Mouse (Mus musculus): ENCODE data around the gene Ndufs2.

Gene Ndufs2

DNA sequence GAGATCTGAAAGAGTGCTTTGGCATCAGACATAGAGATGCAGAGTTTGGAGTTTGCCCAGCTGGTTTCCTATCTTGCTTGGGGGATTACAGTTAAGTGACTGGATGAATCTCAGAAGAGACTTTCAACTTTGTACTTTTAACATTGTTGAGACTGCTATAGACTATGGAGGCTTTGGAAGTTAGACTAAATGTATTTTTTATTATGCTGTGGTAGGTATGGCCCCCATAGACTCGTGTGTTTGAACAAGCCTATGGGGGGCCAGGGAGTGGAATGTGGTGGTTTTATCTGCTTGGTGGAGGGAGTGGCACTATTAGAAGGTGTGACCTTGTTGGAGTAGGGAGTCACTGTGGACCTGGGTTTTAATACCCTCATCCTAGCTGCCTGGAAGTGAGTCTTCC, 51.7 kb downstream of the Ndufs2 start:
- no peak for DNase-seq (ENCODE audit: low read depth, low spot score)

GRCm38 (mm10) chr1:171195887-171196397, 55.2 kb downstream of the Ndufs2 start, which contains the start of gene Pcp4l1:
Gene Pcp4l1 (minus strand): TSS chr1:171196268.
- peak; percentile 68 for DNase-seq (ENCODE audit: low read depth, low spot score)

DNA sequence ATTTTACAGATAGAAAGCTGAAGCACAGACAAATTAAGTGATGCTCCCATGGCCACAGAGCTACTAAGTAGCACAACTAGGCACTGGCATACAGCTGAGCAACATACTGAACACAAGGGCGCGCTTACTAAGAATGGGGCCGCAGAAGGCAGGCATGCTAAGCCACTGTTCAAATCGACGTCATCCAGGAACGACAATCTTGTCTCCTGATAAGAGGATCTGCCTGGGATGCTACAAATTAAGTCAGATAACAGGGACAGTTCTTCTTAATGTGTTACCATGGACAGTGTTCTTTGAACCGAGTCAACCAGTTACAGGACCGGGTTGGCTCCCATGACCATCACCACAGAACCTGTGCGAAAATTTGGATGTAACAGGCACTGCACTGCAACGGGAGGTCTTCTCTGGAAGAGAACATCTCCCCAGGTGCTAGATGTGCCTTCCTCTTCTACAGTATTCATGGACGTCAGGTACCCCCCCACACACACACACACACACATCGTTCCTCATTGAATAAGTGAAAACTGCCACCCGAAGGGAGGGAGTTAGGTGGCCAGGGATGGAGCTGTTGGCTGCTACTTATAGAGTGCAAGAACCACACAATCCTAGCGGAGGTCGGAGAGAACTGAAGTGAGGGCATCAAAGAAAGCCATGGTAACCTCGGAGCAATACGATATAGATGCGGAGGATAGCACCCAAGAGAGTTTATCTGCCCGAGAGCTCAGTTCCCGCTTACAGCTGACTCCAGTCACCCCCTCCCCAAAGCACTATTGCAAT, 56.0 kb downstream of the Ndufs2 start:
- DNase-seq (ENCODE audit: low read depth, low spot score) = no peak

DNA sequence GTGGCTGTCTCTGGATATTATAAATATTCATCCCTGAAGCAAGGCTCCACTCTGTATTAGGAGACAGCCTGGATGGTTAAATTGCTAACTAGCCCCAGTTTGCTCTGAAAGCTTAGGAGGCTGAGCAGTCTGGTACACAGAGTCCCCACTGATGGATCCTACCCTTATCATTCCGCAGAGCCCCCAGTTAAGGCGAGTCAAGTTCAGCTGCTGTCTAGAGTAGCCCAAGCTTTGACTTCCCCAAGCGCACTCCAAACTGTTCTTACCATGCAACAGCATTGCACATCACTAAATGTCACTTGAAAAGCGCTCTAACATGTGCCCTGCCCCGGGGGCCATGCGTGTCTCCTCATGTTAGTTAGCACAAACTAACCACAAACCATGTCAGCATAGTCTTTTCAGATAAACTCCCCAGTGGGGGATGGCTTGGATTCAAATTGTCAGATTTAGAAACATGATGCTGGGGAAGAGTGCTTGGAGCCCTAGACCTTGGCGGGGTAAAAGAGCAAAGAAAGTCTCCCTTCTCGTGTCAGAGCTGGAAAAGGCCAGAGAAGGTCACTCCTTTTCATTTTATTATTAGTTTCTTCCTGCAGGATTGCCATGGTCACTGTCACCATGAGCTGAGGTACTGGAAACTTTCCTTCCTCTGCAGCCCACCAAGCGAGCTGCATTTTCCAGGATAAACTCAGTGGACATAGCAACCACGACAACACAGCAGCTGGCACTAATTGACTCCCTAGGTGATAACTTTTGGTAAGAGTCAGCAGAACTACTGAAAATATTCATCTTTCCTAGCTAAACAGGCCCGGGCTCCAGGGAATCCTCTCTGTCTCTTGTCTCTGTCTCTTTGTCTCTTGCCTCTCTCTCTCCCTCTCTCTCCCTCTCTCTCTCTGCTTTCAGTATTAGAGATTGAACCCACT, 57.0 kb downstream of the Ndufs2 start:
- DNase-seq (ENCODE audit: low read depth, low spot score) = no peak

DNA sequence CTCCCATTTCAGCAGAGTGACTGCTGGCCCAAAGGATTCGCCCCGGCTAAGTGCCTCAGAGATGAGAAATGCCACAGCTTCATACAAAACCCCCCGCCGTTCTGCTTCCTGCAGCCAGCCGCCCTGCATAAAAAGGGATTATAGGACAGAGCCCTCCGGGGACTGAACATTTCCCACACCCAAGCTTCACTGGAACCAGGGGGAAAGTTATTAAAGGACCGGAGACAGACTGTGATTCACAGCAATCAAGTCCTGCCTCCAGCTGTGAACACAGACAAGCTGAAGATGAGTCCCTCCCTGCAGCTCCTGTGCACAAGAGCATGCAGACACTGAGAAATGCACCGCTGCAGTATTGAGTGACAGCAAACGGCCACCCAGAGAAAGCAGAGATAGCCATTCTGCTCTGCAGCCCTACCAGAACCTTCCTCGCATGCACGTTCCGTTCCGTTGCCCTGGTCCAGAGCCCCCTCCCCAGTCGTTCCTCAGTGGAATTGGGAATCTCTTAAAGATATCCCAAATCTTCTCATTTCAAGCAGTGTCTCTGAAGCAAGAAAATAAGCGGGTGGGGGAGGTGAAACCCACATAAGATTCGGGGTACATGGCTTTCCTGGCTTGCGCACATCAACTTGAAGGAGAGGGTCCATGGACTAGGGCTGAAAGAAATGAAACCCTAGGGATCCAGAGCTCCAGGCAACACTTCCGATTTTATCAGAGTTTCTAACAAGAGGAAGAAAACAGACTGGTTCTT, 57.9 kb downstream of the Ndufs2 start:
- no peak for DNase-seq (ENCODE audit: low read depth, low spot score)

DNA sequence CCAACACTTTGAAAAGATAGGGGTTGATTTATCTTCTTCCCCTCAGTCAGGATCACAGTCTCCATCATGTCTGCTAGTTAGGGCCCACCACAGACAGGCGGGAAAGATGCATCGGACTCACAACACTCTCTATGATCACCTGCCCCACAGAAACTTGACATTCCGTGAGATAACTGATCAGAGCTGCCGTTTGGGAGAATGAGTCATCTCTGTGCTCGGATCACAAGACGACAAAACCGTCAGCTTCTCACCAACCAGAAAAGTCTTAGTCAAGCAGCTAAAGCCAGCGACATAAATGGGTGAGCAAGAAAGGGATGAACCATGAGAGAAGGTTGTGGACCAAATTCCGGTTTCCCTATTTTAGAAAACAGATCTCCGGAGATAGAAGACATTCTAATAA, 58.9 kb downstream of the Ndufs2 start:
- no peak for DNase-seq (ENCODE audit: low read depth, low spot score)

GRCm38 (mm10) chr1:171190832-171191231, 60.4 kb downstream of the Ndufs2 start:
- DNase-seq (ENCODE audit: low read depth, low spot score) = no peak

DNA sequence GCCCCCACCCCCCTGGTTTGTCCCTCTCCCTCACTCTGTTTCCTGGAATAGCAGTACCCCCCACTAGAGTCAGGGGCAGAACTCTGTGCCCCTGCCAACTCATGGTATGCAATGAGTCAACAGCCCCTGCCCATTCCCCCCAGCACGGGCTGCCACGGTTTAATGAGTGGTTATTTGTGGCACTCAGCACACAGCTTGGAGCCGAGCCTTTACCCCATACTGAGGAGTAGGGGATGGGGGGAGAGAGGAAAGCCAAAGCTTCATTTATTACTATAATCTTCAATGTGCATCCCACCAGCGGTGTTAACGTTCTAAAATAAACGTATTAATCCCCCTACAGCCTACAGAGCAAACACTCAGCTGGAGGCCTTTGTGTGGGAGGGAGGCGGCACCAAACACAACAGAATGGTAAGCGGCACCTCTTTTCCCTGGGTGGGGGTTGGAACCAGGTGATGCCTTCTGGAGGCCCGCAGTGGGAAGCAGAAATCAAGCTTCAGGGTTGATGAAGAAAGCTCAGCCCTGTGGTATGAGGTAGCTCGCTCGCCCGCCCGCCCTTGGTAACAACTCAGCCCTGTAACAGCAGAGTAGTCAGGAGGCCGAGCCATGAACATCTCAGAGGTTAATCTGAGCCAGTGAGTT, 61.6 kb downstream of the Ndufs2 start:
- no peak for DNase-seq (ENCODE audit: low read depth, low spot score)

GRCm38 (mm10) chr1:171189046-171189445, 62.1 kb downstream of the Ndufs2 start:
- DNase-seq (ENCODE audit: low read depth, low spot score) = no peak

DNA sequence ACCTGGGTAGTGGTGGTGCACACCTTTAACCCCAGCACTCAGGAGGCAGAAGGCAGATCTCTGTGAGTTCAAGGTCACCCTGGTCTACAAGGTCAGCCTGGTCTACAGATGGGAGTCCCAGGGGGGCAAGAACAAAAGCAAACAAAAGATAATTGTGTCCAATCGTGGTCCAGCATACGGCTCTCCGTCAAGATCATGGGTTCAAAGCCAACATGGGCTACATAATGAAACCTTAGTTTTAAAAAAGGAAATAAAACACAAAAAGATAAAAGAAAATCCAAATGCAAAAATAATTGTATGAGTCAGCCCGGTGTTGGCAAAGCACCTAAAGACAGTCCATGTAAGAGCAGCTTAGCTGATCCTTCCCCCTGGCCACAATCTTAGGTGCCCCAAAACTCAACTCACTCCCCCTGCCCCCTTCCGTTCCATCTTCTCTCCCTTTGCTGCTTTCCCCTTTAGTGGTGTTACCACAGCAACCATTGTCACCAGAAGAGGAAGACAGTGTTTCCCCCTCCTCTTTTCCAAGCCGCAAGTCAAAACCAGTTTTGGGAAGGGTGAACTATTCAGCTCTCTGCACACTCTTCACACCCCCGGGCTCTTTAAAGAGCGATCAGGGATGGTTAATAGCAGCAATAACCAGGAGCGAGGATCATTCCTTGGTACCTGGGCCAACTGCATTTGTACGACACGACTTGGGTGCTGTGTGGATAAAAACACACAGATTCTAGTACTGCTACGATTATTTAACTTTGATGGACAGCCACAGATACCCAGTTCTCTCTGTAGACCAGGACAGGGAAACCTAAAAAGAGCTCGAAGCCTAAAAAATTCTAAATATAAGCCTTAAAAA, 63.1 kb downstream of the Ndufs2 start:
- no peak for DNase-seq (ENCODE audit: low read depth, low spot score)

- no peak for DNase-seq (ENCODE audit: low read depth, low spot score)
Measured at GRCm38 (mm10) chr1:171185655-171186054, 65.5 kb downstream of the Ndufs2 start.

Measured in skeletal muscle tissue, adult 2 months (tissue).